Mouse (Mus musculus) 3134 (cell line): ENCODE results near the gene Rab12.
A peak's percentile ranks its signal among the peaks of the same experiment; 100 is the strongest.

Experiments used
- DNase-seq: peaks from one replicate; pipeline ENCODE4 v3.0.0-alpha.2; 2011; ENCODE audit warnings: low spot score; ENCODE audit not compliant: insufficient read length; ENCODE audit errors: extremely low read depth

The Rab12 gene

GRCm38 (mm10) chr17:66449460-66450341, 69.8 kb downstream of the Rab12 start, which contains the start of gene Mtcl1:
Mtcl1 (minus strand) TSS chr17:66449750.
- peak; percentile 91 for DNase-seq

GRCm38 (mm10) chr17:66448421-66449405, 70.8 kb downstream of the Rab12 start:
- peak; percentile 67 for DNase-seq

GRCm38 (mm10) chr17:66447978-66448377, 71.6 kb downstream of the Rab12 start:
- no peak for DNase-seq

GRCm38 (mm10) chr17:66447007-66447312, 72.6 kb downstream of the Rab12 start:
- no peak for DNase-seq

- peak; percentile 22 for DNase-seq
Measured at GRCm38 (mm10) chr17:66446196-66447006, 73.1 kb downstream of the Rab12 start.
